ENCODE assay signal across 16 mouse cellular contexts in genomic region chr13:44454136-44454535, GRCm38 (mm10).
DNase-seq lines count a peak whose midpoint lies in the region; ATAC-seq and TF ChIP-seq lines count a peak whose summit lies in the region.
"Had no signal": no experiment of that assay in that cellular context is flagged by ENCODE, and none has a peak within 500 bp of the region (broad histone marks: within the 10 kb centered on the region; RNA-seq: fewer than 3 reads in every experiment).

No protein-coding gene starts in this region.

- ATAC-seq in hindbrain, embryonic 11.5 days (ENCODE audit: low FRiP score) = no peak
- ATAC-seq in hindbrain, embryonic 12.5 days (ENCODE audit: low FRiP score) = no peak
- no peak for ATAC-seq in hindbrain, embryonic 14.5 days (ENCODE audit: low FRiP score)
- ATAC-seq: CD4-positive, CD25-positive, alpha-beta regulatory T cell, adult 4 months; hindbrain, embryonic 16.5 days; midbrain, embryonic 15.5 days; Patski had no signal

- H3K4me1 ChIP-seq in hindbrain, embryonic 11.5 days (replicated peaks; ENCODE audit: control insufficient read depth, insufficient read depth, low read length) = peaks cover 2% of the 10 kb centered on the region; the same call in 1 of the 2 replicates
- H3K4me1 ChIP-seq in hindbrain, embryonic 12.5 days = peaks cover 15% of the 10 kb centered on the region
- H3K4me1 ChIP-seq in ES-E14 (ENCODE audit: control insufficient read depth in 2 of 2, insufficient read depth in 2 of 2, low read length in 2 of 2, poor library complexity in 1 of 2) = peaks cover 1 to 5% of the 10 kb centered on the region in 2 experiments; a peak in 1 of 4 replicates
- peaks cover 13% of the 10 kb centered on the region; the same call in 1 of the 2 replicates for H3K4me1 ChIP-seq in hindbrain, embryonic 14.5 days (replicated peaks; ENCODE audit: control insufficient read depth, insufficient read depth, low read length)
- H3K4me1 ChIP-seq: neural tube, embryonic 15.5 days had no signal

- H3K27me3 ChIP-seq in hindbrain, embryonic 11.5 days (ENCODE audit: control insufficient read depth, insufficient read depth, low read length) = no peaks in the 10 kb centered on the region
- no peaks in the 10 kb centered on the region for H3K27me3 ChIP-seq in hindbrain, embryonic 12.5 days
- no peaks in the 10 kb centered on the region for H3K27me3 ChIP-seq in hindbrain, embryonic 14.5 days (ENCODE audit: control insufficient read depth, insufficient read depth, low read length)
- H3K27me3 ChIP-seq: lung, embryonic 15.5 days; midbrain, embryonic 15.5 days; neural tube, embryonic 15.5 days; Patski had no signal

- intact Hi-C loops in left cerebral cortex, postnatal 36 days (cut with DNase I) = no loop called here

- H3K4me3 ChIP-seq in hindbrain, embryonic 11.5 days (ENCODE audit: low read depth, low read length) = no peak overlapping the region
- no peak overlapping the region for H3K4me3 ChIP-seq in hindbrain, embryonic 12.5 days
- no peak overlapping the region for H3K4me3 ChIP-seq in ES-E14 (ENCODE audit: insufficient read depth in 1 of 2, low read depth in 1 of 2, low read length in 2 of 2, poor library complexity in 1 of 2, severe bottlenecking in 1 of 2)
- no peak overlapping the region for H3K4me3 ChIP-seq in hindbrain, embryonic 14.5 days (replicated peaks; ENCODE audit: low read length)
- H3K4me3 ChIP-seq: lung, embryonic 15.5 days; midbrain, embryonic 15.5 days; neural tube, embryonic 15.5 days had no signal

- DNase-seq in hindbrain, embryonic 11.5 days (ENCODE audit: low spot score) = peak; percentile 34
- peak; percentile 50 for DNase-seq in ES-E14 (ENCODE audit: low read depth, low spot score)
- peak; percentile 46 for DNase-seq in embryo, embryonic 10 days (ENCODE audit: low spot score)
- peak; percentile 79 for DNase-seq in kidney, adult 9 months
- no peak for DNase-seq in left cerebral cortex, postnatal 36 days (ENCODE audit: low spot score in 2 of 2)
- no peak for DNase-seq in hindbrain, embryonic 14.5 days (ENCODE audit: low spot score)
- DNase-seq: cerebellum, adult 18-20 months; layer of hippocampus, adult 9-11 months; right cerebral cortex, postnatal 14 days had no signal

- no peak overlapping the region for H3K4me2 ChIP-seq in hindbrain, embryonic 11.5 days (replicated peaks; ENCODE audit: low read depth, low read length)
- H3K4me2 ChIP-seq in hindbrain, embryonic 12.5 days (replicated peaks) = no peak overlapping the region
- H3K4me2 ChIP-seq in hindbrain, embryonic 14.5 days (replicated peaks) = no peak overlapping the region
- H3K4me2 ChIP-seq: lung, embryonic 15.5 days; midbrain, embryonic 15.5 days; neural tube, embryonic 15.5 days had no signal

- WGBS in hindbrain, embryonic 11.5 days = 57% methylated on average over 9 of the region's 9 CpGs
- 39% methylated on average over 9 of the region's 9 CpGs for WGBS in hindbrain, embryonic 12.5 days
- 42% methylated on average over 9 of the region's 9 CpGs for WGBS in hindbrain, embryonic 14.5 days

- H3K36me3 ChIP-seq in hindbrain, embryonic 11.5 days (ENCODE audit: control insufficient read depth, insufficient read depth, low read length) = no peaks in the 10 kb centered on the region
- H3K36me3 ChIP-seq in hindbrain, embryonic 12.5 days = no peaks in the 10 kb centered on the region
- no peaks in the 10 kb centered on the region for H3K36me3 ChIP-seq in ES-E14 (ENCODE audit: control insufficient read depth, insufficient read depth, low read length, poor library complexity, severe bottlenecking)
- no peaks in the 10 kb centered on the region for H3K36me3 ChIP-seq in hindbrain, embryonic 14.5 days (replicated peaks; ENCODE audit: control insufficient read depth, insufficient read depth)
- H3K36me3 ChIP-seq: lung, embryonic 15.5 days; midbrain, embryonic 15.5 days; neural tube, embryonic 15.5 days had no signal

- no peak overlapping the region for H3K9ac ChIP-seq in hindbrain, embryonic 11.5 days (ENCODE audit: low read depth, low read length)
- H3K9ac ChIP-seq in hindbrain, embryonic 12.5 days = no peak overlapping the region
- no peak overlapping the region for H3K9ac ChIP-seq in ES-E14 (ENCODE audit: insufficient read depth, low read depth, low read length, poor library complexity, severe bottlenecking)
- H3K9ac ChIP-seq in hindbrain, embryonic 14.5 days = no peak overlapping the region
- H3K9ac ChIP-seq: lung, embryonic 15.5 days; midbrain, embryonic 15.5 days; neural tube, embryonic 15.5 days had no signal

- H3K27ac ChIP-seq in hindbrain, embryonic 11.5 days (ENCODE audit: low read depth, low read length) = no peak overlapping the region
- H3K27ac ChIP-seq in hindbrain, embryonic 12.5 days = no peak overlapping the region
- H3K27ac ChIP-seq in ES-E14 (ENCODE audit: insufficient read depth, low read depth, low read length, poor library complexity, severe bottlenecking) = no peak overlapping the region
- no peak overlapping the region for H3K27ac ChIP-seq in hindbrain, embryonic 14.5 days
- H3K27ac ChIP-seq: lung, embryonic 15.5 days; neural tube, embryonic 15.5 days had no signal

- no peaks in the 10 kb centered on the region for H3K9me3 ChIP-seq in hindbrain, embryonic 11.5 days (ENCODE audit: control insufficient read depth, low read length)
- no peaks in the 10 kb centered on the region for H3K9me3 ChIP-seq in hindbrain, embryonic 12.5 days (replicated peaks)
- H3K9me3 ChIP-seq in ES-E14 (ENCODE audit: control insufficient read depth, insufficient read depth, low read depth, low read length) = no peaks in the 10 kb centered on the region
- H3K9me3 ChIP-seq in hindbrain, embryonic 14.5 days (ENCODE audit: control insufficient read depth, low read length) = no peaks in the 10 kb centered on the region; the same call in 1 of the 2 replicates
- H3K9me3 ChIP-seq: lung, embryonic 15.5 days; midbrain, embryonic 15.5 days; neural tube, embryonic 15.5 days had no signal

- in situ Hi-C loops in ES-E14 (cut with MboI; ENCODE audit: low sequenced_read_pairs in 2 of 2, unreplicated experiment in 2 of 2) = no loop called here

TF ChIP-seq in ES-E14, 5 proteins besides CTCF, POLR2A, EP300 and RAD21:
- TF ChIP-seq ZNF384 (IDR thresholded peaks at IDR 0.05; ENCODE audit: low read depth, low read length) = no peak
- TF ChIP-seq MAFK (IDR thresholded peaks at IDR 0.05; ENCODE audit: insufficient read depth, low read depth, low read length) = no peak
- no peak for TF ChIP-seq ZC3H11A (IDR thresholded peaks at IDR 0.05; ENCODE audit: borderline replicate concordance, low read depth, low read length)
- TF ChIP-seq CHD2 (IDR thresholded peaks at IDR 0.05; ENCODE audit: low read depth, low read length) = no peak
- no peak for TF ChIP-seq HCFC1 (IDR thresholded peaks at IDR 0.05; ENCODE audit: borderline replicate concordance, insufficient read depth, low read length)

Comparison
In these comparisons a context has a peak if more than half of its experiments do, and no peak if none do; other contexts are left out.
1. DNase-seq: peak in hindbrain, embryonic 11.5 days (single experiment), ES-E14 (single experiment), embryo, embryonic 10 days (single experiment) and kidney, adult 9 months (single experiment); none in left cerebral cortex, postnatal 36 days (0 of 2) and hindbrain, embryonic 14.5 days (single experiment).